Mouse (Mus musculus): Measurements from ENCODE around the gene Smg9.

- TF ChIP-seq CTCF (conservative IDR thresholded peaks at IDR 0.05; ENCODE audit: insufficient read depth, insufficient read length, low read depth, low read length) (peak; percentile 35; the same call in 1 of the 2 replicates), POLR2A (IDR thresholded peaks at IDR 0.05; ENCODE audit: low read depth, low read length) (no peak)
Measured at GRCm38 (mm10) chr7:24402851-24403250, 3.4 kb downstream of the Smg9 start.
